Mouse (Mus musculus) embryonic facial prominence, embryonic 14.5 days (tissue): ENCODE measurements around the gene Rock2. TPM values are rescaled to one million over a fixed set of nuclear protein-coding genes. Genes with fewer than 3 reads are reported as not detected.

ENCODE experiments used
- ATAC-seq: fragments of 200-750 bp; cut with Nextera tagmentation; 2 replicates; pipeline ENCODE4 v1.8.0; 2017; ENCODE audit warnings: low read depth, moderate number of reproducible peaks, moderate TSS enrichment
- DNase-seq: peaks from one replicate; pipeline ENCODE4 v3.0.0-alpha.2; 2015; ENCODE audit warnings: low spot score
- H3K27ac ChIP-seq: fragments of 300-500 bp; sonication (generic); replicated peaks from 2 replicates; pipeline ENCODE4 v1.5.1; 2014; ENCODE audit warnings: low read depth, mild to moderate bottlenecking, low read length, moderate library complexity
- H3K27me3 ChIP-seq: fragments of 300-500 bp; sonication (generic); replicated peaks from 2 replicates; pipeline ENCODE4 v1.6.1; 2014; ENCODE audit warnings: low read length; ENCODE audit not compliant: control insufficient read depth, insufficient read depth
- H3K36me3 ChIP-seq: fragments of 300-500 bp; sonication (generic); 2 replicates; pipeline ENCODE4 v1.6.1; 2014; ENCODE audit warnings: low read length, mixed read lengths; ENCODE audit not compliant: control insufficient read depth, insufficient read depth
- H3K4me1 ChIP-seq: fragments of 300-500 bp; sonication (generic); 2 replicates; pipeline ENCODE4 v1.6.1; 2014; ENCODE audit warnings: antibody characterized with exemption, low read length; ENCODE audit not compliant: control insufficient read depth, insufficient read depth
- H3K4me2 ChIP-seq: fragments of 300-500 bp; sonication (generic); 2 replicates; pipeline ENCODE4 v1.6.1; 2014; ENCODE audit warnings: low read depth, mild to moderate bottlenecking, low read length, moderate library complexity, mixed read lengths
- H3K4me3 ChIP-seq: fragments of 300-500 bp; sonication (generic); 2 replicates; pipeline ENCODE4 v1.5.1; 2014; ENCODE audit warnings: low read depth, mild to moderate bottlenecking, low read length
- H3K9ac ChIP-seq: fragments of 300-500 bp; sonication (generic); 2 replicates; pipeline ENCODE4 v1.6.1; 2014; ENCODE audit warnings: low read depth, mild to moderate bottlenecking, low read length, moderate library complexity, mixed read lengths
- H3K9me3 ChIP-seq: fragments of 300-500 bp; sonication (generic); 2 replicates; pipeline ENCODE4 v1.6.1; 2016; ENCODE audit warnings: low read length; ENCODE audit not compliant: control insufficient read depth
- WGBS: fragments of 180-500 bp; shearing (Covaris S2); extraction: QIAGEN DNeasy Blood & Tissue Kit; methylation state at CpG from one replicate; pipeline ENCODE4 v1.1.7; 2014; 5-methylcytosine and 5-hydroxymethylcytosine counted together
- polyA plus RNA-seq: library from polyadenylated mRNA; unstranded; fragments of >200 nt; fragmentation: Nextera tagmentation; extraction: Ambion mirVana; gene quantifications from 2 replicates; pipeline ENCODE4 v1.2.1, GENCODE M21; 2014

Gene Rock2
- polyA plus RNA-seq, 1 experiment from 2014 or later = 23.5 TPM

GRCm38 (mm10) chr12:16927889-16928288 is 33.2 kb downstream of the Rock2 start:
- Histone ChIP-seq H3K4me2 (no peak overlapping the region), H3K27me3 (no peaks in the 10 kb centered on the region), H3K4me3 (no peak overlapping the region), H3K36me3 (peaks cover 20% of the 10 kb centered on the region), H3K9me3 (no peaks in the 10 kb centered on the region), H3K27ac (no peak overlapping the region), H3K4me1 (no peaks in the 10 kb centered on the region), H3K9ac (no peak overlapping the region)
- whole genome bisulfite sequencing = 84% methylated on average over 2 of the region's 2 CpGs
- ATAC-seq (no peak), DNase-seq (no peak)

DNA sequence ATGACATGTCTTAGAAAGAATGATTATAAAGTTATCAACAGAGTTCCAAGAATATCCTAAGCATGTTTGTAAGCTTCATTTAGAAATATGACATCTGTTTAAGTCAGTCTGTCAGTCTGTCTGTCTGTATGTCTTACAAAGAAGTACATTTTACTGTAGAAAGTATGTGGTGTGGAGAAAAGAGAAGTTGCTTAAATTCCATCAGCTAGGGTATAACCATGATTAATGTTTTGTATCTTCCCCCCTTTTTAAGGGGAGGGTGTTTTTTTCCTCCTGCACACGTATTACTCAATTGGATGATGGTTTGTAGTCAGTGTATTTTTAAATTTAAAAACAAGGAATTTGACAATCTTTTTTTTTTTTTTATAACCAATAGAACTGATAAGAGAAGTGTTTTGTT is 39.7 kb downstream of the Rock2 start:
- Histone ChIP-seq H3K9me3 (no peaks in the 10 kb centered on the region), H3K4me2 (no peak overlapping the region), H3K4me1 (no peaks in the 10 kb centered on the region), H3K36me3 (peaks cover 19% of the 10 kb centered on the region), H3K27ac (no peak overlapping the region), H3K27me3 (no peaks in the 10 kb centered on the region), H3K9ac (no peak overlapping the region), H3K4me3 (no peak overlapping the region)
- DNase-seq (no peak), ATAC-seq (no peak)
- 83% methylated on average over 1 of the region's 1 CpGs for WGBS

- Histone ChIP-seq H3K4me1 (no peaks in the 10 kb centered on the region), H3K9me3 (no peaks in the 10 kb centered on the region), H3K4me2 (no peak overlapping the region), H3K27ac (no peak overlapping the region), H3K36me3 (peaks cover 14% of the 10 kb centered on the region), H3K27me3 (no peaks in the 10 kb centered on the region), H3K9ac (no peak overlapping the region), H3K4me3 (no peak overlapping the region)
- WGBS = 82% methylated on average over 3 of the region's 3 CpGs
- DNase-seq = no peak
- no peak for ATAC-seq
Measured at GRCm38 (mm10) chr12:16941976-16942375, 47.3 kb downstream of the Rock2 start.

GRCm38 (mm10) chr12:16948239-16948638 is 53.5 kb downstream of the Rock2 start:
- Histone ChIP-seq H3K36me3 (peaks cover 36% of the 10 kb centered on the region), H3K4me3 (no peak overlapping the region), H3K9ac (no peak overlapping the region), H3K9me3 (no peaks in the 10 kb centered on the region), H3K4me1 (no peaks in the 10 kb centered on the region), H3K4me2 (no peak overlapping the region), H3K27me3 (no peaks in the 10 kb centered on the region), H3K27ac (no peak overlapping the region)
- 93% methylated on average over 6 of the region's 6 CpGs for WGBS
- ATAC-seq (no peak), DNase-seq (no peak)

- no peak overlapping the region for H3K4me3 ChIP-seq
- H3K9me3 ChIP-seq = no peaks in the 10 kb centered on the region
- H3K4me1 ChIP-seq = no peaks in the 10 kb centered on the region
- peaks cover 71% of the 10 kb centered on the region for H3K36me3 ChIP-seq
- no peak overlapping the region for H3K4me2 ChIP-seq
- no peak overlapping the region for H3K9ac ChIP-seq
- 62% methylated on average over 1 of the region's 1 CpGs for WGBS
- no peak overlapping the region for H3K27ac ChIP-seq
- DNase-seq (peak; percentile 8), ATAC-seq (no peak)
- no peaks in the 10 kb centered on the region for H3K27me3 ChIP-seq
Measured at GRCm38 (mm10) chr12:16958851-16959250, 64.2 kb downstream of the Rock2 start.

GRCm38 (mm10) chr12:16963354-16963753 is 68.7 kb downstream of the Rock2 start:
- Histone ChIP-seq H3K9ac (no peak overlapping the region), H3K4me1 (no peaks in the 10 kb centered on the region), H3K4me2 (no peak overlapping the region), H3K36me3 (peaks cover 72% of the 10 kb centered on the region), H3K27me3 (no peaks in the 10 kb centered on the region), H3K4me3 (no peak overlapping the region), H3K9me3 (no peaks in the 10 kb centered on the region), H3K27ac (no peak overlapping the region)
- no peak; the same call in 1 of the 2 replicates for ATAC-seq
- WGBS = 81% methylated on average over 2 of the region's 2 CpGs
- no peak for DNase-seq

DNA sequence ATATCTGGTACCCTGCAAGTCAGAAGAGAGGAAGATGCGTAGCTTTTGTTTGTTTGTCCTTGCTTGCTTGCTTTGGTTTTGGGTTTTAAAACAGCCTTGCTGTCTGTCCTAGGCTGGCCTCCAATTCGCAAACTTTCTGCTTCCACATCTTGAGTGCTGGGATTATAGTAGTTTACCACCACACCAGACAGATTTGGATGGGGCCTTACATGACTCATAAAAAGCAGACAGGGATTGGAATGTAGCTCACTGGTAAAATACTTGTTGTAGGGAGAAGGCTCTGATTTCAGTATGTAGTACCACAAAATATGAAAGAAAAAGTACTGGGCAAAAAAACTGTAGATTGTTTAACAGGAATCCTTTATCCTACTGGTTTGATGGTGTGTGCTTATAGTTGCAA is 72.1 kb downstream of the Rock2 start:
- peaks cover 71% of the 10 kb centered on the region for H3K36me3 ChIP-seq
- WGBS = 96% methylated on average over 2 of the region's 2 CpGs

DNA sequence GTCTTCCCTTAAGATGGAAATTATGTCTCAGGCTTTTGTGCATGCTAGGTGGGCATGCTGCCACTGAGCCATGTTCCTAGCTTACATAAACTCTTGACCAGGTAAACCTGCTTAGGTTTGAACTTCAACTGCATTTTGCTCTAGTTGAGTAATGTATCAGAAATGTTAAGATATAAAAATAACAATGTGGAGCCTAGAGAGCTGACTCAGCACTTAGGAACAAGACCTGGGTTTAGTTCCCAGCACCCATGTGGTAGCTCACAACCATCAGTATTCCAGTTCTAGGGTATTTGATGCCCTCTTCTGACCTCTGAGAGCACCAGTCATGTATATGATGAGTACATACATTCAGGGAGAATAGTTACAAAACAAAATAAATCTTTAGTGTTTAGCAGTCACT is 82.4 kb downstream of the Rock2 start:
- Histone ChIP-seq H3K36me3 (peaks cover 90% of the 10 kb centered on the region), H3K27me3 (no peaks in the 10 kb centered on the region), H3K9me3 (no peaks in the 10 kb centered on the region), H3K4me1 (no peaks in the 10 kb centered on the region), H3K27ac (no peak overlapping the region), H3K4me2 (no peak overlapping the region), H3K4me3 (no peak overlapping the region), H3K9ac (no peak overlapping the region)
- DNase-seq (no peak), ATAC-seq (no peak)

More for the DNA sequence above, 72.1 kb downstream of the Rock2 start:
- H3K27ac ChIP-seq = no peak overlapping the region
- H3K9me3 ChIP-seq = no peaks in the 10 kb centered on the region
- no peak overlapping the region for H3K4me3 ChIP-seq
- no peak overlapping the region for H3K4me2 ChIP-seq
- DNase-seq (no peak), ATAC-seq (no peak)
- H3K4me1 ChIP-seq = no peaks in the 10 kb centered on the region
- H3K27me3 ChIP-seq = no peaks in the 10 kb centered on the region
- H3K9ac ChIP-seq = no peak overlapping the region

- H3K27ac ChIP-seq = no peak overlapping the region
- no peak overlapping the region for H3K9ac ChIP-seq
- no peaks in the 10 kb centered on the region for H3K9me3 ChIP-seq
- WGBS = 93% methylated on average over 1 of the region's 1 CpGs
- no peak overlapping the region for H3K4me2 ChIP-seq
- no peaks in the 10 kb centered on the region for H3K27me3 ChIP-seq
- no peak for DNase-seq
- H3K4me1 ChIP-seq = no peaks in the 10 kb centered on the region
- H3K36me3 ChIP-seq = peaks cover 33% of the 10 kb centered on the region
- ATAC-seq = no peak
- H3K4me3 ChIP-seq = no peak overlapping the region
Measured at GRCm38 (mm10) chr12:16985778-16986177, 91.1 kb downstream of the Rock2 start.
